Mouse (Mus musculus) spleen, adult 12 weeks (tissue): Measurements from ENCODE around the gene Sipa1.
A peak's percentile ranks its signal among the peaks of the same experiment; 100 is the strongest.

Experiments
- DNase-seq: peaks from one replicate; pipeline ENCODE4 v3.0.0; 2022; ENCODE audit warnings: low spot score

Gene Sipa1

DNA sequence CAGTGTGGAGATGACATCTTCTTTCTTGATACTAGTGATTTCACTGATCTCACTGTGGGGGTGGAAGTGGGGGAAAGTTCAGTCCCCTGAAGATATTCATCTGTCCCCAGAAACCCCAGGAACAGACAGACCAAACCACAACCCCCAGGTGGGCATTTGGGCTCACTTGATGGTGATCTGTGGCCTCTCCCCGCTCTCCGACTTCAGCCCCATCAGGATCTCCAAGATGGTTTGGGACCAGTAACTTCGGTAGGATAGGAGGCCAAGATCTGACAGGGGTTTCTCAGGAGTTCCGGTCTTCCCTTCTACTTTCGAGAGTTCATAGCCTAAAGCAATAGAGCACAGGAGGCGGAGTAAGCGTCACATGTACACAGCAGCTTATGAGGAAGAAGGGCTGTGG, 59.8 kb downstream of the Sipa1 start:
- no peak for DNase-seq

GRCm38 (mm10) chr19:5601752-5602541, 61.6 kb downstream of the Sipa1 start, which contains the start of gene Rnaseh2c:
TSS of gene Rnaseh2c (plus strand) at chr19:5601873.
- peak; percentile 65 for DNase-seq
